ENCODE assay signal across 9 mouse cellular contexts in genomic region chr8:116364172-116364571, GRCm38 (mm10).
DNase-seq lines count a peak whose midpoint lies in the region; ATAC-seq and TF ChIP-seq lines count a peak whose summit lies in the region.
"Had no signal": no experiment of that assay in that cellular context is flagged by ENCODE, and none has a peak within 500 bp of the region (broad histone marks: within the 10 kb centered on the region; RNA-seq: fewer than 3 reads in every experiment).

No protein-coding gene starts in this region.

- no peak for TF ChIP-seq POLR2A in brain, embryonic 14.5 days (IDR thresholded peaks at IDR 0.05; ENCODE audit: borderline replicate concordance, extremely low read depth, insufficient read depth, insufficient read length, poor library complexity, severe bottlenecking)

- no peak for ATAC-seq in erythroid progenitor cell, adult 5-6 weeks (replicated peaks; ENCODE audit: low FRiP score, poor library complexity, severe bottlenecking)
- no peak for ATAC-seq in monocyte, adult 5-6 weeks (replicated peaks; ENCODE audit: insufficient number of reproducible peaks, low FRiP score, low TSS enrichment, poor library complexity, severe bottlenecking)

- peak in 1 of 2 experiments; percentile 36 for DNase-seq in layer of hippocampus, adult 2 months (ENCODE audit: low spot score in 2 of 2)
- no peak for DNase-seq in layer of hippocampus, adult 9-10 months (ENCODE audit: low spot score)
- DNase-seq in brain, embryonic 14.5 days (ENCODE audit: low read depth): peak; percentile 61
- DNase-seq in cerebellum, adult 9-10 months: peak; percentile 46
- peak; percentile 44 for DNase-seq in kidney, postnatal 10 days

- H3K4me3 ChIP-seq in layer of hippocampus, adult 2 months: no peak overlapping the region
- H3K4me3 ChIP-seq: embryonic facial prominence, embryonic 12.5 days; heart, embryonic 12.5 days had no signal

- H3K27ac ChIP-seq in layer of hippocampus, adult 2 months: no peak overlapping the region
- H3K27ac ChIP-seq: embryonic facial prominence, embryonic 12.5 days had no signal

- TF ChIP-seq CTCF in layer of hippocampus, adult 2 months (conservative IDR thresholded peaks at IDR 0.05): peak; percentile 72
- TF ChIP-seq CTCF in brain, embryonic 14.5 days (IDR thresholded peaks at IDR 0.05; ENCODE audit: borderline replicate concordance, extremely low read depth, insufficient read depth, insufficient read length): peak; percentile 64
